Mouse (Mus musculus) cerebellum, postnatal 36 days (tissue): ENCODE results near the gene Cbl.

Experiments
- DNase-seq, 2 experiments: peaks; one replicate each; pipeline ENCODE4 v3.0.0; 2021 to 2022; ENCODE audit warnings: mixed read lengths in 2 of 2

Cbl gene

GRCm38 (mm10) chr9:44101490-44101889, 132.4 kb downstream of the Cbl start, which contains the start of gene Mfrp:
Mfrp (plus strand) TSS chr9:44101729.
- DNase-seq: no peak

DNA sequence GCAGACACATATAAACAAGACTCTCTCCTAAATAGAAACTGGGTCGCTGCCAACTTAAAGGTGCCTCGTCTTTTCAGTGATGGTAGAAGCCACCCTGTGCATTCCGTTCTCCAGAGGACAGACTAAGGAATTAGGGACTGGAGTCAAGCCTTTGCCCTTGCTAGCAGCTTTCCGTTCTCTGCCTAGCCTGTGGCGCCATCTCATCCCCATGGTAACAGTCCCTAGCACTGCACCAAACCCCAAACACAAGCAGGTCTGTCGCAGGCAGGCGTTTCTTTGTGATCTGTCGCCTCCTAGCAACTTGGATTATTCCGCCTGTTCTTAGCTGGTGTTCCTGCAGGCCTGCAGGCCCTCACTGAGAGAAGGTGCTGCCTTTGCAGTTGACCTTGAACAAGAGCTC, 137.3 kb downstream of the Cbl start:
- no peak for DNase-seq

GRCm38 (mm10) chr9:44095781-44096180, 138.1 kb downstream of the Cbl start:
- no peak for DNase-seq

DNA sequence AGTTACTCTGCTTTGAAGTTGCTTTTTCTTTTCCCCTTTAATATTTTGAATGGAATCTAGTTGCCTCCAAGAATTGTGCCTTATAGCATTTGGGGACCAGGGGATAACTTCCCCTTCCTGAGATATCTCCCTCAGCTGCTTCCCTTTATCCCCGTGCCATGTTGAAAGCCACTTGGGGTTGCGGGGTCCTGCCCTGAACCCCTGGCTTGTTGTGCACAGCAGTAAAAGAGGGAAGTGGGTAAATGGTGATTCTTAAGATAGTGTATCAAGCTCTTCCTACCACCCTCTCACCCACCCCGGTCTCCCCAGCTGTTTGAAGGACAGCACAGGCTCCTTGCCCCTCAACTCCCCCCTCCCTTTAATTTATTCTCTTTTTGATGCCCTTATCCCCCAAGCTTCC, 139.1 kb downstream of the Cbl start:
- DNase-seq: no peak

DNA sequence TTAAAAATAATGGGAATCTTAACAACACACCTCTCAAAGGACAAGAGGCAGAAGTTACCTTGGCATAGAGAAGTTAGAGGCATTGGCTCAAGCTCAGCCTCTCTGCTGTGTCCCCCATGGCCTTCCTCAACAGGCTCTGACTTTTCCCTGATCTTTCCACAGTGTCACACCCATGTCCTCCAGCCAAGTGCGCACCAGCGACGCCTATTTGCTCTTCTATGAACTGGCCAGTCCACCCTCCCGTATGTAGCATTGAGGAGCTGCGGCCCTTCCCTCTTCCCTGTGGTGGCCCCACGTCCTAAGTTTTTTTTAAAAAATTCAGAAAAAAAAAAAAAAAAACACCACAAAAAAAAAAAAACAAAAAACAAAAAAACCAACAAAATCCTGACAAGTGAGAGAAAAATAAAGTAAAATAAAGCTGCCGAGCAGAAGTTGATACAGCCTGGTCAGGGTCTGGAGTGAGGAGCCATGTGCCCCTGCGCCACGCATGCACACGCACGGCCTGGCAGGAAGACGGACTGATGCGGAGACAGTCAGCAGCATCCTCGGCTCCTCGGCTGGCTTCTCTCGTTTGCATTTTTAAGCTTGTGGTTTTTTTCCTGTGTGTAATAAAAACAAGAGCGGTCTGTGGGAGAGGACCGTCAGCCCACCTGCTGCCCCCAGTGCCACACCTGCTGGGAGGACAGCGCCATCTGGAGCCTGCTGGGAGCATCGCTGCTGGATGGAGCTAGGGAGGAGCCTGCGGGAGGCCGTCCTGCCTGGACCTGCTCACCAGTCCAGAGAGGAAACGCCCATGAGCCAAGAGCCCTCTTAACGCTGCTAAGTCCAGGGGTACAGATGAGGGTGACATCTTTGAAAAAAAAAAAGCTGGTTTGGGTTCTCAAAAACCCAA, 140.0 kb downstream of the Cbl start:
- peak; percentile 88 for DNase-seq
